ENCODE assay signal across 11 mouse cellular contexts in the genomic region with DNA sequence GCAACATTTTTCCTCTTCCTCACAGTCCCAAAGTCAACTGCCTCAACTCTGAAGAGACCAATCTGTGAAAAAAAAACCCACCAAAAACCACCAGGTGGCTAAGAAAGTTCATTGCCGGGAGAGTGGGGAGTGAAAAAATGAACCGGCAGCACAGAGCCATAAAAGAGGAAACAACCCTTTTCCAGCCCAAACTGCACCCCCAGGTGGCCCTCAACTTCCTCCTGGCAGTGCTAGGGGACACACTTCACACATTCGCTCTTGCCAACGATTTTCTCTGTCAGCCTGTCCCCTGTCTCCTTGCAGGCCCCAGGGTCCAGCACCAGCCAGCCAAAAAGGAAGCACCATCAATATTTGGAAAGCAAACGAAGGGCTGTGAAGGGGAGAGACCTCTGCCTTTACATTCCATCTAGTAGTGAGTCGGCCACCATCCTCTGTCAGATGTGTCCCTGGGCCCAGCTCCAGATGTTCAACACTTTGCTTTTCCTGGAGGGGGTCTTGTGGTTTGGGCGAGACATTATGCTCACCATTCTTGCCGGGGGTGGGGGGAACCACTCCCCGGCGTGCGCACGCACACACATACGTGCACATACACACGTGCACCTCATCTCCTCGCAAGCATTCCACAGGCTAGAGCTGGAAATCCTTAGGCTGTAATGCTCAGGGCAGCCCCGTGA. TPM values are rescaled to one million over a fixed set of nuclear protein-coding genes. Genes with fewer than 3 reads are reported as not detected.
DNase-seq lines count a peak whose midpoint lies in the region; ATAC-seq and TF ChIP-seq lines count a peak whose summit lies in the region.
"Had no signal": no experiment of that assay in that cellular context is flagged by ENCODE, and none has a peak within 500 bp of the region (broad histone marks: within the 10 kb centered on the region; RNA-seq: fewer than 3 reads in every experiment).

No protein-coding gene starts in this region.

- 0 out of 2 replicates have a peak overlapping the region, but pooled peaks have one; percentile 99 for H3K27ac ChIP-seq in forebrain, embryonic 10.5 days
- H3K27ac ChIP-seq in forebrain, embryonic 11.5 days (ENCODE audit: low read depth, low read length), result no peak overlapping the region
- H3K27ac ChIP-seq in hindbrain, embryonic 15.5 days (replicated peaks), result no peak overlapping the region
- H3K27ac ChIP-seq: heart, embryonic 15.5 days had no signal

- H3K36me3 ChIP-seq in forebrain, embryonic 10.5 days (replicated peaks), result peaks cover 17% of the 10 kb centered on the region
- H3K36me3 ChIP-seq in forebrain, embryonic 11.5 days (ENCODE audit: control insufficient read depth, insufficient read depth, low read length), result no peaks in the 10 kb centered on the region
- no peaks in the 10 kb centered on the region for H3K36me3 ChIP-seq in hindbrain, embryonic 15.5 days
- no peaks in the 10 kb centered on the region for H3K36me3 ChIP-seq in myocyte (ENCODE audit: control insufficient read depth, insufficient read depth)
- H3K36me3 ChIP-seq: heart, embryonic 15.5 days had no signal

- DNase-seq in forebrain, embryonic 10.5 days (ENCODE audit: extremely low spot score, low spot score), result no peak
- no peak for DNase-seq in forebrain, embryonic 11.5 days (ENCODE audit: low spot score)
- peak; percentile 10 for DNase-seq in MEL-GATA-1-ER (ENCODE audit: extremely low read depth, low read depth)
- no peak for DNase-seq in left cerebral cortex, postnatal 14 days (ENCODE audit: low spot score in 2 of 2)
- DNase-seq in adrenal gland, adult 18-20 months (ENCODE audit: low spot score in 2 of 2), result no peak
- DNase-seq in gastrocnemius, postnatal 25 days, result no peak
- DNase-seq: adrenal gland, postnatal 36 days; lung, embryonic 14.5 days had no signal

- H3K4me1 ChIP-seq in forebrain, embryonic 10.5 days, result peaks cover 98% of the 10 kb centered on the region
- H3K4me1 ChIP-seq in forebrain, embryonic 11.5 days (replicated peaks; ENCODE audit: control insufficient read depth, insufficient read depth, low read length), result peaks cover 42% of the 10 kb centered on the region
- H3K4me1 ChIP-seq in hindbrain, embryonic 15.5 days (replicated peaks), result peaks cover 81% of the 10 kb centered on the region

- peaks cover 26% of the 10 kb centered on the region for H3K79me2 ChIP-seq in myocyte (ENCODE audit: control insufficient read depth, insufficient read depth)

- TF ChIP-seq POLR2A in myocyte (IDR thresholded peaks at IDR 0.05; ENCODE audit: insufficient read length, low read depth), result no peak

- no peak overlapping the region for H3ac ChIP-seq in myocyte (ENCODE audit: control insufficient read depth, insufficient read length)

- no peak overlapping the region for H3K9ac ChIP-seq in forebrain, embryonic 11.5 days (ENCODE audit: low read length)
- peak overlapping the region; percentile 88; the same call in 1 of the 2 replicates for H3K9ac ChIP-seq in hindbrain, embryonic 15.5 days
- H3K9ac ChIP-seq: heart, embryonic 15.5 days; lung, embryonic 14.5 days had no signal

- H3K27me3 ChIP-seq in forebrain, embryonic 10.5 days (ENCODE audit: poor library complexity, severe bottlenecking), result peaks cover 44% of the 10 kb centered on the region
- H3K27me3 ChIP-seq in forebrain, embryonic 11.5 days (ENCODE audit: control insufficient read depth, insufficient read depth, low read length), result no peaks in the 10 kb centered on the region; the same call in 1 of the 2 replicates
- H3K27me3 ChIP-seq in hindbrain, embryonic 15.5 days, result no peaks in the 10 kb centered on the region
- no peaks in the 10 kb centered on the region for H3K27me3 ChIP-seq in myocyte (ENCODE audit: control insufficient read depth, insufficient read depth, insufficient read length)

- peak overlapping the region; percentile 96; the same call in 1 of the 2 replicates for H3K4me3 ChIP-seq in forebrain, embryonic 10.5 days
- no peak overlapping the region for H3K4me3 ChIP-seq in forebrain, embryonic 11.5 days (ENCODE audit: low read depth, low read length)
- H3K4me3 ChIP-seq in hindbrain, embryonic 15.5 days, result no peak overlapping the region
- no peak overlapping the region for H3K4me3 ChIP-seq in myocyte
- H3K4me3 ChIP-seq: heart, embryonic 15.5 days had no signal

- intact Hi-C loops in left cerebral cortex, postnatal 14 days (cut with DNase I), result loop anchor here (5.0 kb wide), 1 partner anchor 45 kb away; no protein-coding TSS in a partner anchor

- 88% methylated on average over 16 of the region's 16 CpGs for WGBS in forebrain, embryonic 10.5 days
- WGBS in forebrain, embryonic 11.5 days, result 85% methylated on average over 16 of the region's 16 CpGs
- 69% methylated on average over 16 of the region's 16 CpGs for WGBS in hindbrain, embryonic 15.5 days

- H3K9me3 ChIP-seq in forebrain, embryonic 10.5 days, result no peaks in the 10 kb centered on the region
- no peaks in the 10 kb centered on the region for H3K9me3 ChIP-seq in forebrain, embryonic 11.5 days (ENCODE audit: control insufficient read depth, low read length)
- no peaks in the 10 kb centered on the region for H3K9me3 ChIP-seq in hindbrain, embryonic 15.5 days
- H3K9me3 ChIP-seq: heart, embryonic 15.5 days had no signal

- no peak overlapping the region for H3K4me2 ChIP-seq in forebrain, embryonic 11.5 days (ENCODE audit: low read depth, low read length, severe bottlenecking)
- H3K4me2 ChIP-seq in hindbrain, embryonic 15.5 days, result peak overlapping the region; percentile 94
- H3K4me2 ChIP-seq in myocyte (ENCODE audit: low read depth), result peak overlapping the region; percentile 98
- H3K4me2 ChIP-seq: heart, embryonic 15.5 days had no signal

- no peak for ATAC-seq in forebrain, embryonic 11.5 days (replicated peaks; ENCODE audit: low FRiP score)
- no peak for ATAC-seq in hindbrain, embryonic 15.5 days (ENCODE audit: low FRiP score, low read depth)

TF ChIP-seq in myocyte, 11 proteins besides CTCF, POLR2A, EP300 and RAD21:
- TF ChIP-seq MYOD1 (IDR thresholded peaks at IDR 0.05; ENCODE audit: control insufficient read depth in 1 of 3, insufficient read length in 2 of 3, low read depth in 2 of 3), result no peak
- TF ChIP-seq CEBPB (IDR thresholded peaks at IDR 0.05; ENCODE audit: insufficient read depth, poor library complexity, severe bottlenecking), result no peak
- TF ChIP-seq POLR2AphosphoS2 (IDR thresholded peaks at IDR 0.05; ENCODE audit: insufficient read length, low read depth), result no peak
- no peak for TF ChIP-seq MYOG (IDR thresholded peaks at IDR 0.05; ENCODE audit: control insufficient read depth in 1 of 3, insufficient read depth in 1 of 3, insufficient read length in 2 of 3, low read depth in 2 of 3)
- no peak for TF ChIP-seq MAX (IDR thresholded peaks at IDR 0.05; ENCODE audit: low read depth)
- TF ChIP-seq TCF3 (IDR thresholded peaks at IDR 0.05; ENCODE audit: insufficient read length, low read depth), result no peak
- TF ChIP-seq SRF (IDR thresholded peaks at IDR 0.05; ENCODE audit: control insufficient read depth, insufficient read length, low read depth), result no peak
- TF ChIP-seq REST (IDR thresholded peaks at IDR 0.05; ENCODE audit: insufficient read depth, insufficient read length), result no peak
- no peak for TF ChIP-seq E2F4 (IDR thresholded peaks at IDR 0.05; ENCODE audit: insufficient read depth)
- TF ChIP-seq USF1 (IDR thresholded peaks at IDR 0.05; ENCODE audit: low read depth), result no peak
- TF ChIP-seq TCF12 (IDR thresholded peaks at IDR 0.05; ENCODE audit: insufficient read depth, poor library complexity, severe bottlenecking), result no peak

RNA-seq across cellular contexts. Expression of gene Ephb2, which starts 3.1 kb away (rescaled TPM):
- polyA plus RNA-seq in forebrain, embryonic 10.5 days (2016; fragmentation: Nextera tagmentation; extraction: Ambion mirVana), result 9.5 and 9.7 TPM in 2 replicates
- polyA plus RNA-seq in forebrain, embryonic 11.5 days (2014; fragmentation: Nextera tagmentation; extraction: Ambion mirVana), result 35.8 and 36.9 TPM in 2 replicates
- 23.7 and 24.3 TPM in 2 replicates for polyA plus RNA-seq in hindbrain, embryonic 15.5 days (2015; fragmentation: Nextera tagmentation; extraction: Ambion mirVana)
- polyA plus RNA-seq in myocyte (2012; fragmentation: generic; extraction: Trizol), result 21.7 TPM
- 10 to 100 TPM; 31.6 to 32.7 TPM for total RNA-seq in left cerebral cortex, postnatal 14 days (2021)
- total RNA-seq in adrenal gland, adult 18-20 months (2021), result 10 to 100 TPM; 16.9 to 22.8 TPM
- 1 to 10 TPM in 1 of 2 experiments, under 1 TPM in 1; 1.00 to 1.2 TPM for total RNA-seq in gastrocnemius, postnatal 25 days (2021)

RNA-seq across cellular contexts. Expression of gene C1qb, which starts 53.3 kb away (rescaled TPM):
- polyA plus RNA-seq in forebrain, embryonic 10.5 days (2016; fragmentation: Nextera tagmentation; extraction: Ambion mirVana), result 15.1 and 15.5 TPM in 2 replicates
- polyA plus RNA-seq in forebrain, embryonic 11.5 days (2014; fragmentation: Nextera tagmentation; extraction: Ambion mirVana), result 19.7 and 21.1 TPM in 2 replicates
- 42.6 and 56.4 TPM in 2 replicates for polyA plus RNA-seq in hindbrain, embryonic 15.5 days (2015; fragmentation: Nextera tagmentation; extraction: Ambion mirVana)
- polyA plus RNA-seq in myocyte (2012; fragmentation: generic; extraction: Trizol), result not detected
- 10 to 100 TPM; 36.1 to 43.9 TPM for total RNA-seq in left cerebral cortex, postnatal 14 days (2021)
- 100 to 1,000 TPM in 1 of 2 experiments, 10 to 100 TPM in 1; 69.3 to 122 TPM for total RNA-seq in adrenal gland, adult 18-20 months (2021)
- total RNA-seq in gastrocnemius, postnatal 25 days (2021), result 10 to 100 TPM; 13.4 to 16.5 TPM

Comparison
In these comparisons a context has a peak if more than half of its experiments do, and no peak if none do; other contexts are left out.
1. RNA of gene C1qb, which starts 53.3 kb away (polyA plus RNA-seq): 42.6 to 56.4 TPM in hindbrain, embryonic 15.5 days, 19.7 to 21.1 TPM in forebrain, embryonic 11.5 days and 15.1 to 15.5 TPM in forebrain, embryonic 10.5 days; not detected in myocyte (single experiment); every median in the first group is over 10 times any median in the second.